Mouse (Mus musculus): Measurements from ENCODE around the gene Ccdc89. TPM values are rescaled to one million over a fixed set of nuclear protein-coding genes. Genes with fewer than 3 reads are reported as not detected.

Ccdc89 gene
- polyA plus RNA-seq, 1 experiment = not detected

GRCm38 (mm10) chr7:90456149-90456844 is 29.9 kb downstream of the Ccdc89 start:
- H3K27ac ChIP-seq (replicated peaks; ENCODE audit: low read depth, low read length) = no peak overlapping the region
- no peaks in the 10 kb centered on the region; the same call in 1 of the 2 replicates for H3K4me1 ChIP-seq (ENCODE audit: control insufficient read depth, insufficient read depth, insufficient read length, low read length)
- H3K4me3 ChIP-seq (ENCODE audit: insufficient read depth, low read depth, low read length) = peak overlapping the region; percentile 81

- Histone ChIP-seq H3K4me3 (ENCODE audit: insufficient read depth, low read depth, low read length) (peak within 1 kb of the TSS; percentile 81), H3K27ac (replicated peaks; ENCODE audit: low read depth, low read length) (peak within 1 kb of the TSS; percentile 87), H3K4me1 (ENCODE audit: control insufficient read depth, insufficient read depth, insufficient read length, low read length) (no peaks in the 10 kb centered on the region; the same call in 1 of the 2 replicates)
Measured at GRCm38 (mm10) chr7:90456845-90457468, 30.6 kb downstream of the Ccdc89 start, which contains the start of gene Tmem126a. Gene Tmem126a, minus strand, starts transcription at chr7:90457229.

GRCm38 (mm10) chr7:90457517-90457916 is 31.1 kb downstream of the Ccdc89 start:
- no peaks in the 10 kb centered on the region; the same call in 1 of the 2 replicates for H3K4me1 ChIP-seq (ENCODE audit: control insufficient read depth, insufficient read depth, insufficient read length, low read length)
- H3K4me3 ChIP-seq (ENCODE audit: insufficient read depth, low read depth, low read length) = peak overlapping the region; percentile 81
- H3K27ac ChIP-seq (replicated peaks; ENCODE audit: low read depth, low read length) = peak overlapping the region; percentile 73

- Histone ChIP-seq H3K4me3 (ENCODE audit: insufficient read depth, low read depth, low read length) (no peak overlapping the region), H3K4me1 (ENCODE audit: control insufficient read depth, insufficient read depth, insufficient read length, low read length) (no peaks in the 10 kb centered on the region; the same call in 1 of the 2 replicates), H3K27ac (replicated peaks; ENCODE audit: low read depth, low read length) (no peak overlapping the region)
Measured at GRCm38 (mm10) chr7:90460330-90460729, 34.0 kb downstream of the Ccdc89 start.

GRCm38 (mm10) chr7:90460930-90461329 is 34.6 kb downstream of the Ccdc89 start:
- no peak overlapping the region for H3K4me3 ChIP-seq (ENCODE audit: insufficient read depth, low read depth, low read length)
- H3K27ac ChIP-seq (replicated peaks; ENCODE audit: low read depth, low read length) = no peak overlapping the region
- H3K4me1 ChIP-seq (ENCODE audit: control insufficient read depth, insufficient read depth, insufficient read length, low read length) = no peaks in the 10 kb centered on the region; the same call in 1 of the 2 replicates

- Histone ChIP-seq H3K27ac (replicated peaks; ENCODE audit: low read depth, low read length) (no peak overlapping the region), H3K4me3 (ENCODE audit: insufficient read depth, low read depth, low read length) (no peak overlapping the region), H3K4me1 (ENCODE audit: control insufficient read depth, insufficient read depth, insufficient read length, low read length) (no peaks in the 10 kb centered on the region)
Measured at GRCm38 (mm10) chr7:90461441-90461840, 35.1 kb downstream of the Ccdc89 start.

- Histone ChIP-seq H3K4me1 (ENCODE audit: control insufficient read depth, insufficient read depth, insufficient read length, low read length) (no peaks in the 10 kb centered on the region), H3K27ac (replicated peaks; ENCODE audit: low read depth, low read length) (no peak overlapping the region), H3K4me3 (ENCODE audit: insufficient read depth, low read depth, low read length) (no peak overlapping the region)
Measured at GRCm38 (mm10) chr7:90473511-90473910, 47.1 kb downstream of the Ccdc89 start.

- Histone ChIP-seq H3K4me1 (ENCODE audit: control insufficient read depth, insufficient read depth, insufficient read length, low read length) (no peaks in the 10 kb centered on the region), H3K4me3 (ENCODE audit: insufficient read depth, low read depth, low read length) (peak within 1 kb of the TSS; percentile 89), H3K27ac (replicated peaks; ENCODE audit: low read depth, low read length) (peak within 1 kb of the TSS; percentile 60)
Measured at GRCm38 (mm10) chr7:90475793-90476312, 49.5 kb downstream of the Ccdc89 start, which contains the start of gene Tmem126b. Gene Tmem126b, minus strand, starts transcription at chr7:90476001.

- Histone ChIP-seq H3K4me3 (ENCODE audit: insufficient read depth, low read depth, low read length) (peak within 1 kb of the TSS; percentile 89), H3K4me1 (ENCODE audit: control insufficient read depth, insufficient read depth, insufficient read length, low read length) (no peaks in the 10 kb centered on the region), H3K27ac (replicated peaks; ENCODE audit: low read depth, low read length) (peak within 1 kb of the TSS; percentile 60)
Measured at GRCm38 (mm10) chr7:90476313-90477245, 50.2 kb downstream of the Ccdc89 start, which contains the start of gene Dlg2. Gene Dlg2, plus strand, starts transcription at chr7:90476672.

Other genes starting within 250 kb of the Ccdc89 start
- gene Ccdc83, start 160.8 kb upstream of the Ccdc89 start, polyA plus RNA-seq (2012; ENCODE audit: insufficient read depth, insufficient read length, missing spikeins) = not detected in 2 replicates
- 1.4 and 2.7 TPM in 2 replicates for gene Sytl2, start 124.3 kb upstream of the Ccdc89 start, polyA plus RNA-seq (2012; ENCODE audit: insufficient read depth, insufficient read length, missing spikeins)
- 23.2 and 37.5 TPM in 2 replicates for gene Crebzf, start 16.2 kb downstream of the Ccdc89 start, polyA plus RNA-seq (2012; ENCODE audit: insufficient read depth, insufficient read length, missing spikeins)
- 177 and 191 TPM in 2 replicates for gene Tmem126a, start 30.7 kb downstream of the Ccdc89 start, polyA plus RNA-seq (2012; ENCODE audit: insufficient read depth, insufficient read length, missing spikeins)
- gene Tmem126b, start 49.4 kb downstream of the Ccdc89 start, polyA plus RNA-seq (2012; ENCODE audit: insufficient read depth, insufficient read length, missing spikeins) = 47.4 and 60.3 TPM in 2 replicates
- gene Dlg2, start 50.1 kb downstream of the Ccdc89 start, polyA plus RNA-seq (2012; ENCODE audit: insufficient read depth, insufficient read length, missing spikeins) = 1.4 and 7.6 TPM in 2 replicates